Mouse (Mus musculus) right cerebral cortex, postnatal 25 days (tissue): ENCODE data around the gene Atf7.
A peak's percentile ranks its signal among the peaks of the same experiment; 100 is the strongest.

ENCODE experiments used
- DNase-seq: peaks from one replicate; pipeline ENCODE4 v3.0.0; 2022

The Atf7 gene

GRCm38 (mm10) chr15:102546246-102546645 is 79.0 kb downstream of the Atf7 start:
- DNase-seq: no peak

DNA sequence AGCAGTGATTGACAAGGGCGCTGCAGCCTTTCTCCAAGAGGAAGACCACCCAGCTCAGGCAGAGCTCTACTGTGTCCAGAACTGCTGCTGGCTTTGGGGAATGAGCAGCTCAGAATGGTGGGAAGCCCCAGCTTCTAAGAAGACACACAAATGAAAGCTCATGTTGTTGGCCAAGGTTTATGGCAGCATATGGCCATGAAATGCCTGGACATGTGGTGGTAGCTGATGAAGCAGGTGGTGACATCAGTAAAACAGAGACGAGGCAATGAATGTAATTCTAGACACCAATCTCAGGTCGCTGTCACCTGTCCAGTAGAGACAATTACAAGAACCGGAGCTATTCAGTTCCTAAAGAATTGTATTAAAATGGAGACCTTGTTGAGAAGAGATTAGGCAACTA is 80.5 kb downstream of the Atf7 start:
- no peak for DNase-seq

DNA sequence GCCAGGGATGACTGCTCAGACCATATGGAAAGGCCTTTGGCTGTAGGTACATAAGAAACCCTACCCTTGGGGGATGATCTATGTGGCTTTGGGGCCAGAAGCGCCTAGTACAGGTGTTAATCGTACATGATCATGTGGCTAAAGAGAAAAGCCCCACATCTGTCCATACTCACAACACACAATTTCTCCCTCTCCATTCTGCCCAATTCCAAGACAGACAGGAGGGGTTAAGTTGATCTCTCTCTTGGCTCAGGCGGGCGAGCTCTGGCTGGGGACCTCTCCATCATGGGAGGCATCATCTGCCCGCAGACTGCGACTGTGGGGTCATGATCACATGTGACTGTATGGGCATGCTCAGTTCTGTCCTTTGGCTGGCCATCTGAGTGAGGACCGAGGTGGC is 91.3 kb downstream of the Atf7 start:
- no peak for DNase-seq

GRCm38 (mm10) chr15:102532106-102532900 is 93.0 kb downstream of the Atf7 start:
- DNase-seq: no peak

DNA sequence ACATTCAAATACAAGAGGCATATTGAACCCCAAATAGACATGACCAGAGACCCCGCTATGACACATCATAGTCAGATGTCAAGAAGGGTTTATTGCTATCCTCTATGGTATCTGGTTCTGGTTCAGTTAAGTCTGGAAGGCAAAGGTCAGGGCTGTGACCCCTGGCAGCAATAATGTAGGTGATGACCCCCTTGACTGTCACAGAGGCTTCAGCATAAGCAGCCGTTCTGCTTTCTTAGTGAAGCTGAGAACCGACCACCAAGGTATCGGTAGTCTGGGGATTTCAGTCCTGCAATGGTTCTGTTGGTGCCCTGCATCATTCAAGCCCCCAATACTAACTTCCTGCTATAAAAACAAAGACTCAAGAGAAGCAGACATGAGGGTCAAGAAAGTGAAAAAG is 93.7 kb downstream of the Atf7 start:
- no peak for DNase-seq

DNA sequence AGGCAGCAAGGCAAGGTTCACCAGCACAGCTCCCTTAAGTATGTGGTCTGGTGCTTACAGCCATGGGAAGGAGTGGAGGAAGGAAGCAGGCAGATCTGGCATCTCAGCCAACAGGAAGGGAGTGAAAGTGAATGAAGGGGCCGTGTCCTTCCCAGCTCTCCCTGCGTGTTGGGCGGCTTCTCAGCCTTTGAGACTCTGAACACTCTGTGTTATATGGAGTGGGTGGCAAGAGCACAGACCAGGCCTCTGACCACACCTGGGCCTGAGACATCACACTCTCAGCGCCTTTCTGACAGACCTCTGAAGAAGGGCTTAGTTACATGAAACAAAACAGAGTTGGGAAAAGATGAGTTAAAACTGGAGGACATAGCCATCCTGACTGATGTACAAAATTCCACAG is 94.7 kb downstream of the Atf7 start:
- DNase-seq: no peak

- no peak for DNase-seq
Measured at GRCm38 (mm10) chr15:102528396-102528795, 96.9 kb downstream of the Atf7 start.

DNA sequence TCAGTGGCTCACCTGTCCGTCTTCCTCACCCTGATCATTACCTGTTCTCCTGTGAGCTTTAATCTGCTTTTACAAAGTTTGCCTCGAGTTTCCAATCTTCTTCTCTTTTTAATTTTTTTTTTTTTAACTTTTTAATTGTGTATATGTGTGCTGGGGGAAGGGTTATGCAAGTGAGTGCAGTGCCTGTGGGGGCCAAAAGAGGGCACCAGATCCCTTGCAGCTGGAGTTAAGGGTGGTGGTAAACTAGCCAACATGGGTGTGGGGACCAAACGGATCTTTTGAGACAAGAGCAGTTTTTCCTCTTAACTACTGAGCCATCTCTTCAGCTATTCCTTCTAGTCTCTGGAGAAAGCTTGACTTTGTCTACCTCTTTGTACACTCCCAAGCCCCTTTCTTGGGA is 97.3 kb downstream of the Atf7 start:
- no peak for DNase-seq

DNA sequence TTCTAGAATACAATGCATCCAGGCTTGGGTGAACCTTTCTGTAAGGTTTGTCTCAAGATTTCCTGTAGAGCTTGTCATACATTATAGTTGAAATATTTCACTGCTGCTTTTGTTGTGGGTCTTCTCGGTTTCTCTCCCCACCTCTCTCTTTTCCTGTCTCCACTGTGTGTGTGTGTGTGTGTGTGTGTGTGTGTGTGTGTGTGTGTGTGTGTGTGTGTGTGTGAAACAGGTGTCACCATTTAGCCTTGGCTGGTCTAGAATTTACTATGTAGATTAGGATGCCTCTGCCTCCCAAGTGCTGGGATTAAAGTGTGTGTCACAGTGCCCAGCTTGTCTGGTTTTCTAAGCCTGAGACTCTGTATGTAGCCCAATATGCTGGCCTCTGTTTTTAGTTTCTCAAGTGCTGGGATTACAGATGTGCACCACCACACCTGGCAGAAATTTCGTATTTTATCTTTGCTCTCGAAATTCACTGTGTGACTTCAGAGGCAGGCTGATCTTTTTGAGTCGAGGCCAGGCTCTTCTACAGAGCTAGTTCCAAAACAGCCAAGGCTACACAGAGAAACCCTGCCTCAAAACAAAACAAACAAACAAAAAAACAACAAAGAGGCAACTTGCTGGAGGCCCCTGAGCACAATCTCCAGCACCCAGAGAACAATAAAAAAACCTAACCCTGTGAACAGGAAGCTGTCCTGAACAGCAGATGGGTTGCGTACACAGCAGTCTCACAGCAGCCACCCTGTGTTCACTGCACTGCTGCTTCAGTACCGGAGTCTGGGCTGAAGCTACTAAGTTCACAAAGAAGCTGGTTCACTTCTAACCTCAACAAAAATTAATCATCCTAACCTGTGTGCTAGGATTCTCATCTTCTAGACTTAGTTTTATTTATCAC is 98.9 kb downstream of the Atf7 start:
- no peak for DNase-seq

GRCm38 (mm10) chr15:102524892-102525485 is 100.3 kb downstream of the Atf7 start, which contains the start of gene Npff:
Npff (minus strand) TSS chr15:102524942.
- DNase-seq: peak; percentile 78

GRCm38 (mm10) chr15:102521480-102521879 is 103.8 kb downstream of the Atf7 start:
- no peak for DNase-seq

GRCm38 (mm10) chr15:102520416-102520815 is 104.8 kb downstream of the Atf7 start:
- no peak for DNase-seq

GRCm38 (mm10) chr15:102519211-102520141 is 105.8 kb downstream of the Atf7 start:
- DNase-seq: no peak

DNA sequence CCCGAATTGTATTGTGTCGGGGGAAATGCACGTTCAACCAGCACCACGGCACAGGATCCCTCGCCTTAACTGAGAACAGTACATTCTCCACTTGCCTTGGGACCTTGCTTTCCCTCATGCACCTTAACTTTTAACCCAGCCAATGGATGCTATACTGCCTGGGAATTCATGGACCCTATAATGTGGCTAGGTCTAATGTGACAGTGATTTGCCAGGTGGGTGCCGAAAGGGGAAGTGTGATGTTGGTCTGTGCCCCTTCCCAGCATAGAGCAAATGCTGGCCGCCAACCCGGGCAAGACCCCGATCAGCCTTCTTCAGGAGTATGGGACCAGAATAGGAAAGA is 106.4 kb downstream of the Atf7 start:
- no peak for DNase-seq

DNA sequence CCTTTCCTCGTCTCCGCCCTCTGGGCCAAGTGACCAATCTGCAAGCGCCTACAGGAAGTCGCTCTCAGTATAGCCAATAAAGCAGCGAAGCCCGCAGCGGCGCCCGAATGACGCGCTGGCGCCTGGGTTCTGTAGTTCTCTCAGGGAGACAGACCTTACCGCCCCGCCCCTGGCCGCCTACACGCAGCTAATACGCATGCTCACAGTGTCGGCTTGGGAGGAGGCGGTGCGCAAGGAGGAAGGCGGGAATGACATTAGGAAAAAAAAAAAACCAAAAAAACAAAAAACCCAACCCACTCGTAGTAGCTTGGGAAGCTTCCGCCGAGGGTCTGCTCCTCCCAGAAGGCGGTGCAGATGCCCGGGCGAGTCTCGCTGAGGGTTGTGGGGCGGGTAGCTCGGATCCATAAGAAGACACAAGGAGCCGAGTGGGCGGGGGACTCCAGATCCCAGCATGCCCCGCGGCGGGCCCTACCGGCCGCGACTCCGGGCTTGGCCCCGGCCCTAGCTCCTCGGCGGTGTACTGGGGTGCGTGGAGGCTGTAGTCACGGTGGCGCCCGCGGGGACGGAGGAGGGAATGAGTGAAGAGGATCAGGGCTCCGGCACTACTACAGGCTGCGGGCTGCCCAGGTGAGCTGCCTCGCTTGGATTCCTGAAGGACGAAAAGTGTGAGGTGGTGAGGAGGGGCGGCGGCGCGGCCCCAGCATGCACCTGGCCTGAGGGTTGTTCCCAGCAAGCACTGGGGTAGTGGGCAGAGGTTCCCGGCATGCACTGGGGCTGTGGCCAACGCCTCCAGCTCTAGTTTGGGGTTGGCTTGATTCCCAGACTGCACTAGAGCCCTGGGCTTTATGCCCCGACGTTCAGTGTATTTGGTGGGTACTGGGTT is 107.0 kb downstream of the Atf7 start, which contains the start of gene Tarbp2:
TSS of gene Tarbp2 (plus strand) at position 217 of the 883 bp plus-strand sequence.
- DNase-seq: peak; percentile 100

DNA sequence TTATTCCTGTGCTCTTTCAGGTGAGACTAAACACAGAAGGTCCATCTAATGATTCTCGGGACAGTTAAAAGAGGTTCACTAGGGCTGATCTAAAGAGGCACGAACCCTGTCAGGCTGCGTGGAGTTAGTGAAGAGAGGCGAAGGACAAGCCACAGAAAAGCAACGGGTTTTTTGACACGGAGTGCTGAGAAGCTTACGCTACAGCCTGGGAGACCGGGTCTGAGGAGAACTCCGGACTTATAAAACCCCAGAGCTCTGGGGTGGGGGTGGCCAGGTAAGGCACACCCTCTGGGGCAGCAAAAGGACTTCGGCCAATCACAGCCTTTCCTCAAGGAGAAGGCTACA is 107.7 kb downstream of the Atf7 start:
- DNase-seq: no peak

DNA sequence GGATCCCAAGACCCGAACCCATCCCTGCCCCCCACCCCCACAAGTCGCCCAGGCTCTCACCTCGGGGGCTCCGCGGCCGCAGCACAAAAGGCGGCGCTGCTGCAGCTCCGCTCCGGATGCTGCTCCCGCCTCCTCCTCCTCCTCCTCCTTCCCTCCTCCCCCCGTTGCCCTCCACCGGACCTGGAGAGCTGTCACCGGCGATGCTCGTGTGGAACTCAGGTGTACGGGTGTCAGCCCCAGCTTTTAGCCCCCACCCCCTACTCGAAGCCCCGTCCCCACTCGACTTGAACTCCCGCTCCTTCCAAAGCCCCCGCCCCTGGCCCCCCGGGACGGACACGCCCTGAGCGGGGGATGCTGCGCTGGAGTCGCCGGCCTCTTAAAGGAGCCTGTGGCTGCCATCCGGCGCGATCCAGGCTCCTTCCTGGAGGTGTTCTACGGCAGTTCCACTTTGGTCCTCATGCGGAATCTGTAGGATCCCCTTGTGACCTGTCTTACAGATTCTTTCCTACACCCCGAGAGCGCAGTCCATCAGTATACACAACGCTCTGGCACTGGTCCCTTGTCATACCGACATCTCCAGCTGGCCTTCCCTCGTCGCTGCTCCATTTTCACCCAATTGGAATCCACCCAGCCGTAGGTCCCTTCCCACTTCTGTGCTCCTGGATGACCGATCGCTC is 108.4 kb downstream of the Atf7 start, which contains the start of gene Map3k12:
TSS of gene Map3k12 (minus strand) at position 337 of the 677 bp plus-strand sequence.
- DNase-seq: peak; percentile 86

- peak; percentile 50 for DNase-seq
Measured at GRCm38 (mm10) chr15:102516293-102516692, 109.0 kb downstream of the Atf7 start.

GRCm38 (mm10) chr15:102515791-102516190 is 109.5 kb downstream of the Atf7 start:
- no peak for DNase-seq

- no peak for DNase-seq
Measured at GRCm38 (mm10) chr15:102515261-102515660, 110.0 kb downstream of the Atf7 start.

DNA sequence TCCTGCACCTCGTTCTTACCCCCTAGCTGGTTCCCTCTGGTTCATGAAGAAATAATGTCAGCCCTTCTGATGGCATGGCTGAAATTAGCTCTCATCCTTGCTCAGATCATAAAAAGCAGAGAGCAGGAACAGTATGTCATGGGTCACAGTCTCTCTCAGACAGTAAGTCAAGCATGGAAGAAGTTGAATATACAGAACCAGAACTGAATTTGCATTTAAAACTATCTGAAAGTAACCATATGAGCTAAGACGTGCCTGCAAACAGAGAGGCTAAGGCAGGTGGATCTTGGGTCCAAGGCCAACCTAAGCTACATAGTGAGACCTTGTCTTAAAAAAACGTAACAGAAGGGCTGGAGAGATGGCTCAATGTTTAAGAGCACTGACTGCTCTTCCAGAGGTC is 112.3 kb downstream of the Atf7 start:
- no peak for DNase-seq
